Mouse (Mus musculus): ENCODE data around the gene Ccdc136.
A peak's percentile ranks its signal among the peaks of the same experiment; 100 is the strongest.

Gene Ccdc136

DNA sequence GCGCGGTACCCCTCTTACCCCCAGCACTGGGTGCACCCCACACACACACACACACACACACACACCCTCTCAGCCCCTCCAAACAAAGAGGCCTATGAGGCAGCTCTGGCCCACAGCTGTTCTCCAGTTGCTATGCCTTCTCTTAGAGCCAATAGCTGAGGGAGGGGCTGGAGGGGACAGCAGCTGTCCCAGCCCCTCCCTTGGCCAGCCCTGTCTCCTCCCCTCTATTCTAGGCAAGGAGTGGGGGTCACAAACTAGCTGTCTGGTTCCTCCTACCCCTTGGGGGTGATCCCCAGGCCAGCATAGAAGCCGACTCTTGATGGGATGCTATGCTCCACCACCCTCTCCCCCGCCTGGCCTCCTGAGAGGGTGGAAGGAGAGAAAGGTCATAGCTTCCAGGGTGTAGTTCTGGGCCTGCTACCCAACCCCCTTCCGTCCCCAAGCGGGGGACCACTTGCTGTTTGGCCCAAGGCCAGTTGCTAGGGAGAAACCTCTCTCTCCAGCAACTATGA, 39.9 kb downstream of the Ccdc136 start:
- no peak for DNase-seq (ENCODE audit: inconsistent age in 2 of 2, low spot score in 1 of 2)

DNA sequence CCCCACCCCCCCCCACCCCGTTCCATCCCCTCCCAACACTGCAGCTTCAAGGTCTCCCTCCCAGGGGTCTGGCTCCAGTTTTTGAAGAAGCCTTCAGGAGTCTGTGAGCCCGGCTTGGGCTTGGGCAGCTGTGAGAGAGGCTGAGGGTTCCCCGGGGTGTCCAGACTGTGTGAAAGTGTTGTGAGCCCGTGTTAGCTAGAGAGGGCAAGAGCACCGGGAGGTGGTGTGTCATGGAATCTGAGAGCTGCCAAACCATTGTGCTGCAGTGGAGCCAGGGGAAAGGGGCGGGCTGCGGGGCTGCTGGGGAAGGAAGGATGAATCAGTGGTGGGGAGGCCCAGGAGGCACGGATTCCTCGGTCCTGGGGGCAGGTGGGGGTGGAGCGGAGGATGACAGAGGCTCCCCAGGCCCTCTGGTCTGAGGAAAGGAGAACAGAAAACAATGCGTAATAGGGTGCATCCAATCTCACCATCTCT, 40.4 kb downstream of the Ccdc136 start:
- DNase-seq (ENCODE audit: inconsistent age in 2 of 2, low spot score in 1 of 2): peak in 1 of 2 experiments; percentile 36

DNA sequence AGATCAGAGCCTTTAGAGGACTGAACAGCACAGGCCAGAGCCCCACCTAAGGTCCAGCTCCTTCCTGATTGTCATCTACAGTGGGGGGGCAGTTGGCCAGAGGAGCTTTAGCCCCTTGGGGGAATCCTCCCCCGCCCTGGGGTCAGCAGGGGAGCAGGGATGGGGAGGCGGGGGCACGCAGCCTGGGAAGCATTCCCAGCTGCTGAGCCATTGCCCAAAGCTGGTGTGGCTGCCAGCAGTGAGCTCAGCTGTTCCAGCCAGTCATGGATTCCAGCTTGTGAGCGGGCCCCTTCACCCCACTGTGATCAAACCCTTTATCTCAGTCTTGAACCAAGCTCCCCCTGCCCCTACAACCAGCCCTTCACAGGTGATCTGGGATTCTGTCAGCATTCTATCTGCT, 43.1 kb downstream of the Ccdc136 start:
- DNase-seq (ENCODE audit: inconsistent age in 2 of 2, low spot score in 1 of 2): no peak

DNA sequence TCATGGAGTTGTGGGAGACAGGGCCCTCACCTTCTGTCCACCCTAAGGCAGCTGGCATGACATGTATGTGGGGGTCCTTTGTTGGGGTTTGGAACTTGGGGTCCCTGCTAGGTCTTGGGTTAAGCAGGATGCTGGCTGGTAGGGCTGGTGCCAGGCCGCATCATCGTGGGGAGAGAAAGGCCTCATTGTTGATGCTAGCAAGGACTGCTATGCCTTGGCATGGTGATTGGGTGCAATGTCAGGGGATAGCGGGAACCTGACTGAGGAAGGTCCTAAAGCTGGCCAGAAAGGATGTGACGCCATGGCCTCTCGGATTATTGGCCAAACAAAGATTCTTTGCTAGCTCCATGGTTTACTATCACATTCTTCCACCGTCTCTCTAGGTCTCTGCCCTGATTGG, 43.7 kb downstream of the Ccdc136 start:
- DNase-seq (ENCODE audit: inconsistent age in 2 of 2, low spot score in 1 of 2): no peak

DNA sequence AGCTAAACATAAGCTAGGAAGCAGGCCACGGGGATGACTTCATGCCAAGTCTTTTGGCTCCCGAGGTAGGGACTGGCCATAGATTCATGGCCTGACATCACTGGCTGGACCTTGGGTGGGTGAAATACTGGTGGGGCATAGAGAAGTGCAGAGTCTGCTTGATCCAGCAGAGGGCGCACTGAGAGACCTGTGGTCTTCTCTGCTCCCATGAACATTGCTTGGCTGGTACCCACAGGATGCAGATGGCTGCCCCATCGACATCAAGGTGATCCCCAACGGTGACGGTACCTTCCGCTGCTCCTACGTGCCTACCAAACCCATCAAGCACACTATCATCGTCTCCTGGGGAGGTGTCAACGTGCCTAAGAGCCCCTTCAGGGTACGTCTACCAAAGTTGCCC, 48.7 kb downstream of the Ccdc136 start:
- peak; percentile 43 to 74 for DNase-seq (ENCODE audit: inconsistent age in 2 of 2, low spot score in 1 of 2)

DNA sequence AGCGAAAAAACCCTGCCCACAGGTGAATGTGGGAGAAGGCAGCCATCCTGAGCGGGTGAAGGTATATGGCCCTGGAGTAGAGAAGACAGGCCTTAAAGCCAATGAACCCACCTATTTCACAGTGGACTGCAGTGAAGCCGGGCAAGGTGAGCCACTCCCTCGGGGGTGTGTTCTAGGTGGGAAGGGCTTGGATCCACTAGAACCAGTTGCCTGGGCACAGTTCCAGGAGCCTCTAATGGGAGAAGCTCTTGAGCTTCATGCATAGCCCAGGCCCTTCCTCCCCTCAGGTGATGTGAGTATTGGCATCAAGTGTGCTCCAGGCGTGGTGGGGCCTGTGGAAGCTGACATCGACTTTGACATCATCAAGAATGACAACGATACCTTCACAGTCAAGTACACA, 49.2 kb downstream of the Ccdc136 start:
- DNase-seq (ENCODE audit: inconsistent age in 2 of 2, low spot score in 1 of 2): no peak

DNA sequence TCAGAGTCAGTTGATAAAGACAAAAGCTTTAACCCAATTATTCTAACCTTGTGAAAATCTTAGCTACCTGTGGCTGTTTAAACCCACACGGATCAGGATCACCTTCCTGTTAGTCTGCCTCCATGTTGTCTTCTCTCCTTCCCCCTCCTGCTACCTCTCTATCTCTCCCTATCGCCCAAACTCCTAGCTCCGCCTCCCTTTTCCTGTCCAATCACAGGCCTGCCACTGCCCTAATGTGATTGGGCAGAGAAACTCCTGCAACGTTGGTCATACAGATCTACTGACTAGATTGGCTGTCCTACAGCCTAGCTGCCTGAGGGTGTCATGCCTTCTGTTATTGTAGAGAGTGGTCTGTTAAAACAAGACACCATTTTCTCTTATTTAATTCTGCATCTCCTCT, 53.7 kb downstream of the Ccdc136 start:
- DNase-seq (ENCODE audit: inconsistent age in 2 of 2, low spot score in 1 of 2): no peak

DNA sequence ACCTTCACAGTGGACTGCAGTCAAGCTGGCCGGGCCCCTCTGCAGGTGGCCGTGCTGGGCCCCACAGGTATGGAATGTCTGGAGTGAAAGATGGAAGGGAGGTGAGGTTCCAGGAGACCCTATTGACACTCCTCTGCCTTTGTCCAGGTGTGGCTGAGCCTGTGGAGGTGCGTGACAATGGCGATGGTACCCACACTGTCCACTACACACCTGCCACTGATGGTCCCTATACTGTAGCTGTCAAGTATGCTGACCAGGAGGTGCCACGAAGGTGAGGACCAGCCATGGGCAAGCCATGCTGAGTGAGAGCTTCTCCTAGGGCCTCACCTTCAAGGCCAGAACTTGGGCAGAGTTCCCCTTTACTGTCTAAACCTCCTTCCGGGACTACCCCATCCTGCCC, 54.6 kb downstream of the Ccdc136 start:
- no peak for DNase-seq (ENCODE audit: inconsistent age in 2 of 2, low spot score in 1 of 2)

DNA sequence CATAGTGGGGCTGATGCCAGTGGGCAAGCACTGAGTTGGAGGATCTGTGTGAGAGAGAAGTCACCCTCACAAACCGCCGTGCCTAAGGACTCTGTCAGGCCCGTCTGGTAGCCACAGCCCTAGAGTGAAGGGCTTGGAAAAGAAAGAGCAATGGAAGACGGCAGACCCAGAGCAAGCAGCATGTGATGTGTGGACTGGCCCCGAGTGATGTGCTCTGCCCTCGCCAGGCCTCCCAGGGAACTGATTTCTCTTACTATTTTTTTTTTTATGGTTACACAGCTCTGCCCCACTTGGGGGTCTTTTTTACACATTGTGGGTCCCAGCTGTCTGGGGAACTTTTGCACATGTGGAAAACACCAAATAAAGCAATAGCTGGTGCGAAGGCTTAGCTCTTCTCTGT, 65.4 kb downstream of the Ccdc136 start:
- no peak for DNase-seq (ENCODE audit: inconsistent age in 2 of 2, low spot score in 1 of 2)

DNA sequence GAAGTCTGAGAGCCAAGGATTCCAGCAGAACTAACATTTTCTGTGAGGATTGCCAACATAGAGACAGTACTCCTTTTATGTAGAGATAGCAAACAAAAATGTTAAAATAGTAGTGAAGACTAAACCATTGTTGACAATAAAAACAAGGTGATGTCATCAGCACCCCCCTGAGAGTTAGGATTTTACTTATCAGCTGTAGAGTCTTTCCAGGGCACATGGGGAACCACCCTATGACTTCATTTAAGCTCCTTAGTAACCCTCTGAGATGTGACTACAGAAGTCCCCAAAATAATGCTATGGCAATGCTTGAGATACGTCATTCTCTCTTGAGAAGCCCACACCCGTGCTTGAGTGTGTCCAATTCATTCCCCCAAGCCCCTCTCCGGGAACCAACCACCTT, 67.3 kb downstream of the Ccdc136 start:
- no peak for DNase-seq (ENCODE audit: inconsistent age in 2 of 2, low spot score in 1 of 2)

DNA sequence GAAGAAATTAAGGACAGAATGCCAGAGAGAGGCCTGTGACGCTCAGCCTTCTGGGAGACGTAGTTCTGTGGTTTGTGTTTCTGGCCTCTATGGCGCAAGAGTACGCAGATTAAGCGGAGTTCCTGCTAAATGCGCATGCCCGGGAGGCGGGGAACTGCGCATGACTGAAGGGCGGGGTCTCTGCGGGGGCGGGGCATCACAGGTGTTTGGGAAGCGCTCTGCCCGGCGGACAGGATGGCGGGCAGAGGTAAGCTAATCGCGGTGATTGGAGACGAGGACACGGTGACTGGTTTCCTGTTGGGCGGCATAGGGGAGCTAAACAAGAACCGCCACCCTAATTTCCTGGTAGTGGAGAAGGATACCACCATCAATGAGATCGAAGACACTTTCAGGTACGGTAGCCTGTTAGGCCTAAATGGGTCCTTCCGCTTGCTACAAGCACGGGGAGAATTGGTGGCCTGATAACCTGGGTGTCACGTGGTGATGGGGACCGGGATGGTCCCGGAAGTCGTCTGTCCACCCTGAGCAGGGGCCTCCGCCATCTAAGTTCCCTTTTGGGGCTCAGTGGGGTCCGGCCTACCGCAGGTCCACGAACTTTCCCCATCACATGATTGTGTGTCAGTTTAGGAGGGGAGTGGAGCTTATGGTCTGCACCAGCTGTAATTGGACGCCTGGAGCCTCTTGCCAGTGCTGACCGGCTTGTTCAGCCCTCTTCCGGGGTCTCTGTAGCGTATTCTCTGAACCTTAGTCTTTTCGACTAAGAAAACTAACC, 71.7 kb downstream of the Ccdc136 start, which contains the start of gene Atp6v1f:
TSS of gene Atp6v1f (plus strand) at position 136 of the 772 bp plus-strand sequence.
- DNase-seq (ENCODE audit: inconsistent age in 2 of 2, low spot score in 1 of 2): peak; percentile 93 to 98

DNA sequence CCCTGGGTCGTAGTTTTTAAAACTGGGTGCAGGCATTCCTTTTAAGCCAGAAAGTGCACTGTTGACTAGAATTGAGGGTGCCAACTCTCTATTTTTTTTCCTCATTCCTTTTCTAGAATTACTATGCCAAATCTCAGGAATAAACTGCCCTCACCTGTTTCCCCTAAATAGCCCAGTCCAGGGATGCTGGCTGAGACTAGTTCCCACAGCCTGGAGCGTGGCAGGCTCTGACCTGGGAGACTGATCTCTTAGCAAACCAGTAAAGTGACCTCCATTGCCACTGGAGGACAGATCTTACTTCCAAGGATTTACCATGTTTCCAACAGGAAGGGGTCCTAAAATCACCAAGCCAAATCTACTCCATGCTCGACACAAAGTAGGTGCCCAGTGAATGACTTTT, 72.7 kb downstream of the Ccdc136 start:
- no peak for DNase-seq (ENCODE audit: inconsistent age in 2 of 2, low spot score in 1 of 2)

DNA sequence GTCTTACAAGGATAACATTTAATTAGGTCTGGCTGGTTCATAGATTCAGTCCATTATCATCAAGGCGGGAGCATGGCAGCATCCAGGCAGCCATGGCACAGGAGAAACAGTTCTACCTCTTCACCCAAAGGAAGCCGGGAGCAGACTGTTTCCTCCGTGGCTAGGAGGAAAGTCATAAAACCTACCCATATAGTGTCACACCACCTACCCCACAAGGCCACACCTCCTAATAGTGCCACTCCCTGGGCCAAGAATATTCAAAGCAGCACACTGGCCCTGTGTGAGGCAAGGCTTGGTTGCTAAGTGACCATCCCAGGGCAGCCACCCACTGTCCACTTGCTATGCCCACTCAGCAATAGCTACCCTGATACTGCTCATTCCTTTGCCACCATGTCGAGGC, 75.0 kb downstream of the Ccdc136 start, which contains the start of gene Atp6v1fnb:
TSS of gene Atp6v1fnb (plus strand) at position 301 of the 400 bp plus-strand sequence.
- DNase-seq (ENCODE audit: inconsistent age in 2 of 2, low spot score in 1 of 2): no peak

DNA sequence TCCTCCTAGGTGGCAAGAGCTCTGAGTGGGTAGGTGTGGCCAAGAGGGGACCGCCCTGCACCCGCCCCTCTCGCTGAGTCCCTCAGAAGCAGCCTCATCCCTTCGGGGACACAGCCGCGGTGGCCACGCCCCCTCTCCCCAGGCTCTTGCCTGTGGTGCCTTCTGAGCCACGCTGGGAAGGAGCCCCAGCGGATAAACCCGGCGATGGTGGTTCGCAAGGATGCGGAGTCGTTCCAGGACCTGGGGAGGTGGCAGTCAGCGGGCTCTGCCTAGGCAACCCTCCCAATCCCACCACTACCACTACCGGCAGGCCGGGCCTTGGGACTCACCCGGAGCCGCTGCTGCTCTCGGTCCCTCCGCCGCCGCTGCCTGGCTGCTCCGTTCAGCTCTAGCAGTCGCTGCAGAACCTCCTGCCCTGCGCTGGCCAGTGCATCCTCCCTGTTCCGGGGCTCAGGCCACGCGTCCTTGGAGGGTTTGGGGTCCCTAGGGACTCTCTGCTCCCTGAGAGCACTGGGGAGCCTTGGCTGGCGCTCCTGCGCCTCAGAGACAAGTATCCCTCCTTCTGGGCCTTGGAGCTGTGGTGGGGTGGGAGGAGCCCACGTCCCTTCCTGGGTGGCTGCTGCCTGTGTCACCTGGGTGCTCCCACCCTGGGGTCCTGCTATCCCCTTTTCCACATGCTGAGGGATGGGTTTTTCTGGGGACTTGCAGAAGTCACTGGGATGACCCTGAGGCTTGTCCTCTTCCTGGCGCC, 78.0 kb downstream of the Ccdc136 start:
- DNase-seq (ENCODE audit: inconsistent age in 2 of 2, low spot score in 1 of 2): peak; percentile 91 to 96

DNA sequence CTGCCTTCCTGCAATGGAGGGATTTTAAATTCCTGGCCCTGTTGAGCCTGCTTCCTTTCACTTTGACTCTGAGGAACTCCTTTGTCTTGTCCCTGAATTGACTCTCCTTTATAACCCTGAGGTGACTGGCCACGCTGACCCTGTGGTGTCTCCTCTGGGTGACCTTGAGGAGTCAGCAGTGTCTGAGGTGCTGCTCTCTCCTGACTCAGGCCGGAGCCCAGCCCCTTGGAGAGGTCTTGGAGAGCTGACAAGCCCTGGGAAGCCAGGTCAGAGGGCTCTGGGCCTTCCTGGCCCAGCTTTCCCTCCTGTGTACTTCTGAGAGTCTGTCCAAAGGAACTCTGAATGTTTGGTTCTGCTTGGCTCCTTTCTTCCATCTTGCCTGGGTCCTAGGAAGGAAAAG, 78.6 kb downstream of the Ccdc136 start:
- peak; percentile 23 to 64 for DNase-seq (ENCODE audit: inconsistent age in 2 of 2, low spot score in 1 of 2)
